Mouse (Mus musculus) brown adipose tissue, adult 24 weeks (tissue): Measurements from ENCODE around the gene 4932438A13Rik. TPM values are rescaled to one million over a fixed set of nuclear protein-coding genes. Genes with fewer than 3 reads are reported as not detected.

Experiments
- H3K27ac ChIP-seq: fragments of 200-500 bp; replicated peaks from 2 replicates; pipeline ENCODE4 v1.5.1; 2012; ENCODE audit warnings: low read depth, mild to moderate bottlenecking, low read length
- H3K4me1 ChIP-seq: fragments of 200-500 bp; 2 replicates; pipeline ENCODE4 v1.6.1; 2012; ENCODE audit warnings: low read length, mixed read lengths; ENCODE audit not compliant: control insufficient read depth, insufficient read depth, insufficient read length
- H3K4me3 ChIP-seq: fragments of 200-500 bp; 2 replicates; pipeline ENCODE4 v1.5.1; 2012; ENCODE audit warnings: low read depth, mild to moderate bottlenecking, low read length, moderate library complexity; ENCODE audit not compliant: insufficient read depth
- polyA plus RNA-seq: library from polyadenylated mRNA; stranded (reverse); fragments of >200 nt; gene quantifications from 2 replicates; pipeline ENCODE4 v1.2.4, GENCODE M21; 2012; ENCODE audit not compliant: missing spikeins, insufficient read depth, insufficient read length

4932438A13Rik gene
- polyA plus RNA-seq, 1 experiment = 12.0 TPM

DNA sequence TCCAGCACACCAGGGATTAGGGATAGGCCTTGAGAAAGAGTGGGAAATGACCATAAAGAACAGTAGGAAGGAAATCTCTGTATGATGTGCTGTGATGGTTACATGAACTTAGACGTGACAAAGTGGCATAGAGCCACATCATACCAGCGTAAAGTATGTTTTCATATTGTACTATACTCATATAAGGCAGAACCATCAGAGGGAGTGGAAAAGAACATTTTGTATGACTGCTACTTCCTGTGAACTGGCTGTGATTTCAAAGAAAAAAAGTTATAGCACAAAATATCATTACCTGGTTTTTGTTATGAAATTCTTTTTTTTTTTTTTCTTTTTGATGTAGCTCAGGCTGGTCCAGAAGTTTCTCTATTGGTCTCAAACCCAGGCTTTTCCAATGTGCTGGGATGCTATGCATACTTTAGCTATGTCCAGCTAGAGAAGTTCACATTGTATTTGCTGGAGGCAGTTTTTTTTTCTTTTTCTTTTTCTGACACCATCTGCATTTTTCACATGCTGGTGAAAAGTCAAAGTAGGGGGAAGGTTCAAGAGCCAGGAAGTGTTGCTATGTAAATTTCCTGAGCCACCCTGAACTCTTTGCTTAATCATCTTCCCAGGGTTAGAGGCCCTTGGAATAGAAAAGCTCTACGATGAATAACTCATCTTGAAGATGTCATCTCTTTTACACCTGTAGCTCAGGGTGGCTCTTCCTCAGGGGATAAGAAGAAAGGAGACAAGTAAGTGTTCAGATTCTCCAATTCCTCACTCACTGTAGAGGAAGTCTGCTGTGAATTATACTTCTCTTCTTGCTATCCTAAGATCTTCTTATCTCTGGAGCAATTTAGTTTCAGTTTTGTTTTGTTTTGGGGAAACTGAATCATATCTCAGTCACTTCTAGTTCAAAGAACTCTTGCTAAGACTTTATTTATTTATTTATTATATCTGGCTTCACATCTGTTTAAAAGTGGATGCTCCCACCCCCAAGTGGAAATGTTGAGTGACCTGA, 1.2 kb upstream of the 4932438A13Rik start:
- H3K4me1 ChIP-seq = 0 out of 2 replicates have a peak, but pooled peaks cover 2% of the 10 kb centered on the region
- no peak overlapping the region for H3K4me3 ChIP-seq
- 0 out of 2 replicates have a peak overlapping the region, but pooled peaks have one; percentile 23 for H3K27ac ChIP-seq

GRCm38 (mm10) chr3:36863427-36863826, 523 bp downstream of the 4932438A13Rik start:
- Histone ChIP-seq H3K4me3 (peak overlapping the region; percentile 96), H3K4me1 (0 out of 2 replicates have a peak, but pooled peaks cover 2% of the 10 kb centered on the region), H3K27ac (0 out of 2 replicates have a peak overlapping the region, but pooled peaks have one; percentile 90)

GRCm38 (mm10) chr3:36863881-36864280, 977 bp downstream of the 4932438A13Rik start:
- Histone ChIP-seq H3K27ac (no peak overlapping the region), H3K4me1 (0 out of 2 replicates have a peak, but pooled peaks cover 2% of the 10 kb centered on the region)

DNA sequence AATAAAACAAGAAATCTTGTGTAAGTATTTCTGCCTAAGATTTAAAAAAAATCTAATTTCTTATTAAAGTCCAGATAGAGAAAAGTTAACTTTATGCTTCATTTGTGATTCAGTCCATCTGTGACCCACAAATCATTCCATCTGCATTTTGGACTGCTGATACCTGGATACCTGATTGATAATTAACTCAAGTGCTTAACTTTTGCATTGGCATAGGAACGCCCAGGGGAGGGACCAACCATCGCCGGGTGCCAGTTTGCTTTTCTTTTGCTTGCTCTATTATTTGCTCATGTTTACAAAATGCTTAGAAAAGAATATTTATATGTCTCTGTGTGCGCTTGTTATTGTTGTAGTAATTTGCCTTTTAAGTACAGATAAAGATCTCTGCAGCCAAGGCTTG, 1.6 kb downstream of the 4932438A13Rik start:
- Histone ChIP-seq H3K4me1 (0 out of 2 replicates have a peak, but pooled peaks cover 2% of the 10 kb centered on the region), H3K4me3 (no peak overlapping the region), H3K27ac (no peak overlapping the region)

More at GRCm38 (mm10) chr3:36863881-36864280, 977 bp downstream of the 4932438A13Rik start:
- peak overlapping the region; percentile 96 for H3K4me3 ChIP-seq

- Histone ChIP-seq H3K4me1 (no peaks in the 10 kb centered on the region), H3K27ac (no peak overlapping the region), H3K4me3 (no peak overlapping the region)
Measured at GRCm38 (mm10) chr3:36905372-36905771, 42.5 kb downstream of the 4932438A13Rik start.

GRCm38 (mm10) chr3:36917832-36918231, 54.9 kb downstream of the 4932438A13Rik start:
- no peak overlapping the region; the same call in 1 of the 2 replicates for H3K27ac ChIP-seq
- no peaks in the 10 kb centered on the region for H3K4me1 ChIP-seq
- no peak overlapping the region for H3K4me3 ChIP-seq

GRCm38 (mm10) chr3:36918322-36918721, 55.4 kb downstream of the 4932438A13Rik start:
- Histone ChIP-seq H3K27ac (no peak overlapping the region), H3K4me3 (no peak overlapping the region), H3K4me1 (no peaks in the 10 kb centered on the region)

DNA sequence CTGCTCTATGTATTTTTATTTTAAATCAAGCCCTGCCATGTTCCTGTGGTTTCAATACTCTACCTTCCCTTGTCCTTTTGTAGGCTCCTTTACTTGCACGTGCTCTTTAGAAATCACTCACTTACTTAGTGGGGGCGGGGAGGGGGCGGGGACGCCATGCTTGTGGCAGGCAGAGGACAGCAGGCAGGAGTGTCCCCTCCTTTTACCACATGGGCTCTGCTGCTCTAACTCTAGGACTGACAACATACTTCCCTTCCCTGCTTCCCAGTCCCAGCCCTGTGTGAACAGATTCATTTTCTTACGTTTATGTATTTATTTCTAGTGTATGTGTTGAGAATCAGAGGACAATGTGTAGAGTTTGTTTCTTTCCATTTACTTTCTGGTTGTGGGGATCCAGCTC, 78.7 kb downstream of the 4932438A13Rik start:
- Histone ChIP-seq H3K27ac (no peak overlapping the region), H3K4me1 (no peaks in the 10 kb centered on the region), H3K4me3 (no peak overlapping the region)

- Histone ChIP-seq H3K4me1 (no peaks in the 10 kb centered on the region), H3K4me3 (no peak overlapping the region), H3K27ac (no peak overlapping the region)
Measured at GRCm38 (mm10) chr3:36942108-36942507, 79.2 kb downstream of the 4932438A13Rik start.

DNA sequence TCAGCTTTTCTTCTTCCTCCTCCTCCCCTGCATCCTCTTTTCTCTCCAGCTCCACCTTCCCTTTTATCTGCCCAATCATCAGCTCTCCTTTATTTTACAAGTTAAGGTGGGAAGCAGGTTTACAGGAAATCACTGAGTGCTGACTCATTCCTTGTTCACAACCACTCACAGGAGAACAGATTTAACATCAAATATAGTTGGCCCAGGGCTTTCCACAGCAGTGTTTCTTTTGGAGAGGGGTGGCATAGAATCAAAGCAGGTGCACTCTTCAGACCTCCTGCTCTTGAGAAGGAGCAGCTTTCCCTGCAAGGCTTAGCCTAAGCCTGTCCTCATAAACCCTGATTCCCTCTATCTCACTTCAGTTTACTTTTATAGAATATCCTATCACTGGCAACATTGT, 80.8 kb downstream of the 4932438A13Rik start:
- no peak overlapping the region for H3K27ac ChIP-seq
- H3K4me3 ChIP-seq = no peak overlapping the region
- no peaks in the 10 kb centered on the region for H3K4me1 ChIP-seq

DNA sequence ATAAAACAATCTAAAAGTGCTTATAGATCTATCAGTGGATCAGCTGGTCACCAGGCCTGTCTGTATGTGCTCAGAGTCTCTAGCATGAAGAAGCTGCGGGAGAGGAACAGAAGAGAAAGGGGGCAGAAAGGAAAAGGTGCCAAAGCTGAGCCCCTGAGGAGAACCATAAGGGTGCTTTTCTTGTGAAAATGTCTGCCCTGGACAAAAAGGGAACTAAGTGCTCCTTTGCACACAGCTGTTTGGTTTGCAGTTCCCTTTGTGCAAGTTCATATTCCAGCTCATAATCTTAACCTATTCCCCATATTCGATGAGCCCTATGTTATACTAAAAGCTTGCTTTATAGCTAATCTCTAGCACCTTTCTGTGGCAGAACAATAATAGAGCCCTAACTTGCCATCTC, 175.1 kb downstream of the 4932438A13Rik start:
- H3K4me1 ChIP-seq = no peaks in the 10 kb centered on the region; the same call in 1 of the 2 replicates

GRCm38 (mm10) chr3:37039811-37040210, 176.9 kb downstream of the 4932438A13Rik start:
- Histone ChIP-seq H3K4me3 (no peak overlapping the region), H3K4me1 (no peaks in the 10 kb centered on the region; the same call in 1 of the 2 replicates), H3K27ac (no peak overlapping the region)

More for the DNA sequence above, 175.1 kb downstream of the 4932438A13Rik start:
- H3K4me3 ChIP-seq = no peak overlapping the region
- H3K27ac ChIP-seq = no peak overlapping the region

GRCm38 (mm10) chr3:37051491-37051890, 188.6 kb downstream of the 4932438A13Rik start:
- Histone ChIP-seq H3K4me3 (no peak overlapping the region), H3K27ac (no peak overlapping the region), H3K4me1 (no peaks in the 10 kb centered on the region)

DNA sequence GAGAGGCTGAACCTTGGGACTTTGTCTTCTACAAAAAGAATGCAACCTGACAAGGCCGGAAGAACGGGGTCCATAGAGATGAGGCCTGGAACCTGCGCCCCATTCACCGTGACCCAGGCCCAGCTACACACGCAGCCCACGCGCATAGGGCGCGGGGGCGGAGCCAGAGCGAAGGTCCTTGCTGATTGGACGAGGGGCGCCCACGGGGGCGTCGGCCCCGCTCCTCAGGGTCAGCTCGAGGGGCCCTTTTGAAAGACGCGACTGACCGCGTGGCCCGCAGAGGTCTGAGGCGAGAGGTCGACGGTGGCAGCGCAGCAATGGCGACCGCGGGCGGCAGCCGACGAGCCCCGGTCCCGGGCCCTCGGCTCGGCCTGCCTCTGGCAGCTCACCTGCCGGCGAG, 200.5 kb downstream of the 4932438A13Rik start, which contains the start of gene Adad1:
Gene Adad1, plus strand, starts transcription at position 122 of the 400 bp plus-strand sequence.
- Histone ChIP-seq H3K4me1 (no peaks in the 10 kb centered on the region), H3K27ac (no peak within 1 kb of the TSS), H3K4me3 (no peak within 1 kb of the TSS)

DNA sequence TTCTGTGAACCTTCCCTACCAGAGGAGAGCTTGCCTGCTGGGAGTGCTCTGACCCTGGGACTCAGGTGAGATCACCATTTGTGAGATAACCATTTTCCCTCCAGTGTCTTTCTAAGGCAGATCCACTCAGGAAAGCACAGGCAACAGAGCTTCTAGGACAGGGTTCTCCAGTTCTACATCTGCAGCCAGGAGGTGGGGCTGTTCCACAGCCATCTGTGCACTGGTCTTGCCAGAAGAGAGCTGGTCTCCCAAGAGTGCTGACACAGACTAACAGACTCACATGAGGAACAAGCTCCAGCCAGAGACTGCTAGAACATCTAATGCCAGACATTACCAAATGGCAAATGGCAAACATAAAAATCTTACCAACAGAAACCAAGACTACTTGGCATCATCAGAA, 210.3 kb downstream of the 4932438A13Rik start:
- no peaks in the 10 kb centered on the region for H3K4me1 ChIP-seq
- H3K4me3 ChIP-seq = no peak overlapping the region
- no peak overlapping the region for H3K27ac ChIP-seq
